Mouse (Mus musculus) myocyte (in vitro differentiated cells): ENCODE results near the gene 4933402N03Rik. TPM values are rescaled to one million over a fixed set of nuclear protein-coding genes. Genes with fewer than 3 reads are reported as not detected.

Experiments used
- H3K27me3 ChIP-seq: one replicate; pipeline ENCODE4 v1.6.1; 2011; ENCODE audit not compliant: control insufficient read depth, insufficient read depth, insufficient read length
- H3K36me3 ChIP-seq: one replicate; pipeline ENCODE4 v1.6.1; 2011; ENCODE audit not compliant: control insufficient read depth, insufficient read depth
- H3K4me2 ChIP-seq: one replicate; pipeline ENCODE4 v1.6.1; 2011; ENCODE audit warnings: low read depth, control low read depth
- H3K4me3 ChIP-seq: one replicate; pipeline ENCODE4 v1.5.1; 2011; ENCODE audit warnings: mild to moderate bottlenecking, control low read depth, moderate library complexity
- H3K79me2 ChIP-seq: one replicate; pipeline ENCODE4 v1.6.1; 2011; ENCODE audit not compliant: control insufficient read depth, insufficient read depth
- H3ac ChIP-seq: one replicate; pipeline ENCODE4 v1.6.1; 2011; ENCODE audit not compliant: control insufficient read depth, insufficient read length
- CEBPB ChIP-seq: IDR thresholded peaks from 2 replicates; pipeline ENCODE4 v1.6.1; 2011; ENCODE audit warnings: mild to moderate bottlenecking, moderate library complexity; ENCODE audit not compliant: poor library complexity, insufficient read depth, severe bottlenecking
- E2F4 ChIP-seq: IDR thresholded peaks from one replicate; pipeline ENCODE4 v1.6.1; 2011; ENCODE audit warnings: mild to moderate bottlenecking, control low read depth, moderate library complexity; ENCODE audit not compliant: insufficient read depth
- MAX ChIP-seq: IDR thresholded peaks from one replicate; pipeline ENCODE4 v1.6.1; 2011; ENCODE audit warnings: low read depth, mild to moderate bottlenecking, control low read depth
- MYOD1 ChIP-seq, 3 experiments: IDR thresholded peaks; one replicate each; pipeline ENCODE4 v1.6.1; 2011; ENCODE audit warnings: control low read depth in 2 of 3, low read depth in 2 of 3, mild to moderate bottlenecking in 2 of 3, moderate library complexity in 1 of 3; ENCODE audit not compliant: insufficient read length in 2 of 3, control insufficient read depth in 1 of 3
- MYOG ChIP-seq, 3 experiments: IDR thresholded peaks; one replicate each; pipeline ENCODE4 v1.6.1; 2011; ENCODE audit warnings: control low read depth in 2 of 3, low read depth in 2 of 3, mild to moderate bottlenecking in 2 of 3; ENCODE audit not compliant: insufficient read length in 2 of 3, control insufficient read depth in 1 of 3, insufficient read depth in 1 of 3
- POLR2A ChIP-seq: IDR thresholded peaks from one replicate; pipeline ENCODE4 v1.6.1; 2011; ENCODE audit warnings: low read depth, mild to moderate bottlenecking, control low read depth, moderate library complexity; ENCODE audit not compliant: insufficient read length
- POLR2AphosphoS2 ChIP-seq: IDR thresholded peaks from one replicate; pipeline ENCODE4 v1.6.1; 2011; ENCODE audit warnings: low read depth, control low read depth; ENCODE audit not compliant: insufficient read length
- REST ChIP-seq: IDR thresholded peaks from one replicate; pipeline ENCODE4 v1.6.1; 2011; ENCODE audit warnings: mild to moderate bottlenecking, control low read depth, moderate library complexity; ENCODE audit not compliant: insufficient read depth, insufficient read length
- SRF ChIP-seq: IDR thresholded peaks from one replicate; pipeline ENCODE4 v1.6.1; 2011; ENCODE audit warnings: low read depth; ENCODE audit not compliant: control insufficient read depth, insufficient read length
- TCF12 ChIP-seq: IDR thresholded peaks from one replicate; pipeline ENCODE4 v1.6.1; 2011; ENCODE audit warnings: mild to moderate bottlenecking, control low read depth; ENCODE audit not compliant: poor library complexity, insufficient read depth, severe bottlenecking
- TCF3 ChIP-seq: IDR thresholded peaks from one replicate; pipeline ENCODE4 v1.6.1; 2011; ENCODE audit warnings: low read depth, control low read depth; ENCODE audit not compliant: insufficient read length
- USF1 ChIP-seq: IDR thresholded peaks from one replicate; pipeline ENCODE4 v1.6.1; 2011; ENCODE audit warnings: low read depth, mild to moderate bottlenecking, control low read depth, moderate library complexity
- polyA plus RNA-seq: library from polyadenylated mRNA; unstranded; fragments of >200 nt; fragmentation: generic; extraction: Trizol; gene quantifications from one replicate; pipeline ENCODE4 v1.2.1, GENCODE M21; 2012; ENCODE audit warnings: missing spikeins

4933402N03Rik gene
- polyA plus RNA-seq, 1 experiment = not detected

- no peak overlapping the region for H3K4me2 ChIP-seq
- TF ChIP-seq POLR2A (no peak), MYOD1 (IDR thresholded peaks at IDR 0.05; ENCODE audit: control insufficient read depth in 1 of 3, insufficient read length in 2 of 3, low read depth in 2 of 3) (no peak), TCF3 (no peak), TCF12 (no peak), POLR2AphosphoS2 (no peak), E2F4 (no peak), REST (no peak), MAX (no peak), CEBPB (no peak), MYOG (IDR thresholded peaks at IDR 0.05; ENCODE audit: control insufficient read depth in 1 of 3, insufficient read depth in 1 of 3, insufficient read length in 2 of 3, low read depth in 2 of 3) (no peak), USF1 (no peak), SRF (no peak)
- no peaks in the 10 kb centered on the region for H3K27me3 ChIP-seq
- no peak overlapping the region for H3ac ChIP-seq
- H3K79me2 ChIP-seq = no peaks in the 10 kb centered on the region
- H3K4me3 ChIP-seq = no peak overlapping the region
- H3K36me3 ChIP-seq = no peaks in the 10 kb centered on the region
Measured at GRCm38 (mm10) chr7:131130021-131130420, 16.1 kb downstream of the 4933402N03Rik start.

DNA sequence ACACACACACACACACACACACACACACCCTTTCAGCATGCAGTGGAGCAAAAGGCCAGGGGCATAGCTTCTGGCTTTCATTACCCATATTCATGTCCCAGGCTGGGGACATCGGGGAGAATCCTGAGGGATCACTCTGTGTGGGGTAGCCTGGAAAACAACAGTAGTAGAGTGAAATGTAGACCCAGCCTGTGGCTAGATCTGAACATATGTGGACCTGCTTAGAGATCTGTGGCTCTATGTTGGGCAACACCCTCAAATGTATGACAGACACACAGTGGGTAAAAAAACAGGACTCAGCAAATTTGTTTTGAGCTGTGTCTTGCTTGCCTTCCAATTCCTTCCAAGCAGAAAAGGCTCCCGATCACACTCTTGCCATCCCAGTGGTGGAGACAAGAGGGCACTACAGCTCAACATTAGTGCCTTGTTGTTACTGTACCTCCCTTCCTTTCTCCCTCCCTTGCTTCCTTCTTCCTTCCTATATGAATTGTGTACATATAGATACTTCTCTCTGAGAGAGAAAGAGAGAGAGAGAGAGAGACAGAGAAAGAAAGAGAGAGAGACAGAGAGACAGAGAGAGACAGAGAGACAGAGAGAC is 23.8 kb downstream of the 4933402N03Rik start:
- Histone ChIP-seq H3K36me3 (no peaks in the 10 kb centered on the region), H3K4me2 (no peak overlapping the region), H3ac (no peak overlapping the region), H3K27me3 (no peaks in the 10 kb centered on the region), H3K79me2 (no peaks in the 10 kb centered on the region), H3K4me3 (no peak overlapping the region)
- no peak for TF ChIP-seq MYOD1 (IDR thresholded peaks at IDR 0.05; ENCODE audit: control insufficient read depth in 1 of 3, insufficient read length in 2 of 3, low read depth in 2 of 3)

- H3K4me2 ChIP-seq = no peak overlapping the region
- no peak overlapping the region for H3K4me3 ChIP-seq
- H3ac ChIP-seq = no peak overlapping the region
- no peaks in the 10 kb centered on the region for H3K27me3 ChIP-seq
- no peaks in the 10 kb centered on the region for H3K79me2 ChIP-seq
- no peak for TF ChIP-seq MYOG (IDR thresholded peaks at IDR 0.05; ENCODE audit: control insufficient read depth in 1 of 3, insufficient read depth in 1 of 3, insufficient read length in 2 of 3, low read depth in 2 of 3)
- TF ChIP-seq USF1 = no peak
- H3K36me3 ChIP-seq = no peaks in the 10 kb centered on the region
Measured at GRCm38 (mm10) chr7:131114434-131114833, 31.7 kb downstream of the 4933402N03Rik start.

GRCm38 (mm10) chr7:131113676-131114075 is 32.4 kb downstream of the 4933402N03Rik start:
- no peaks in the 10 kb centered on the region for H3K79me2 ChIP-seq
- H3ac ChIP-seq = no peak overlapping the region
- H3K27me3 ChIP-seq = no peaks in the 10 kb centered on the region
- H3K4me2 ChIP-seq = no peak overlapping the region
- no peaks in the 10 kb centered on the region for H3K36me3 ChIP-seq
- H3K4me3 ChIP-seq = no peak overlapping the region
- TF ChIP-seq TCF3 (no peak), CEBPB (no peak), E2F4 (no peak), POLR2AphosphoS2 (no peak), USF1 (no peak), TCF12 (no peak), POLR2A (no peak), SRF (no peak), REST (no peak), MAX (no peak), MYOG (IDR thresholded peaks at IDR 0.05; ENCODE audit: control insufficient read depth in 1 of 3, insufficient read depth in 1 of 3, insufficient read length in 2 of 3, low read depth in 2 of 3) (no peak), MYOD1 (IDR thresholded peaks at IDR 0.05; ENCODE audit: control insufficient read depth in 1 of 3, insufficient read length in 2 of 3, low read depth in 2 of 3) (no peak)

GRCm38 (mm10) chr7:131112486-131112885 is 33.6 kb downstream of the 4933402N03Rik start:
- no peak overlapping the region for H3ac ChIP-seq
- TF ChIP-seq CEBPB (no peak), SRF (no peak), MAX (no peak), POLR2AphosphoS2 (no peak), MYOD1 (IDR thresholded peaks at IDR 0.05; ENCODE audit: control insufficient read depth in 1 of 3, insufficient read length in 2 of 3, low read depth in 2 of 3) (no peak), POLR2A (no peak), USF1 (no peak), E2F4 (no peak), MYOG (IDR thresholded peaks at IDR 0.05; ENCODE audit: control insufficient read depth in 1 of 3, insufficient read depth in 1 of 3, insufficient read length in 2 of 3, low read depth in 2 of 3) (no peak), TCF12 (no peak), REST (no peak), TCF3 (no peak)
- no peaks in the 10 kb centered on the region for H3K36me3 ChIP-seq
- no peaks in the 10 kb centered on the region for H3K79me2 ChIP-seq
- no peak overlapping the region for H3K4me2 ChIP-seq
- H3K27me3 ChIP-seq = no peaks in the 10 kb centered on the region
- no peak overlapping the region for H3K4me3 ChIP-seq

Other genes starting within 250 kb of the 4933402N03Rik start
- 176 TPM for gene Htra1, start 210.2 kb downstream of the 4933402N03Rik start, polyA plus RNA-seq
- gene Dmbt1, start 114.3 kb downstream of the 4933402N03Rik start, polyA plus RNA-seq = not detected
- 0.04 TPM for gene 5430419D17Rik, start 28.1 kb upstream of the 4933402N03Rik start, polyA plus RNA-seq
- not detected for gene Cuzd1, start 176.0 kb upstream of the 4933402N03Rik start, polyA plus RNA-seq
- not detected for gene Fam24b, start 183.2 kb upstream of the 4933402N03Rik start, polyA plus RNA-seq
- not detected for gene Fam24a, start 187.6 kb upstream of the 4933402N03Rik start, polyA plus RNA-seq
- 9.7 TPM for gene 2310057M21Rik, start 216.4 kb upstream of the 4933402N03Rik start, polyA plus RNA-seq
- gene Pstk, start 224.8 kb upstream of the 4933402N03Rik start, polyA plus RNA-seq = 19.6 TPM